Mouse (Mus musculus): ENCODE measurements around the gene Syp.

Syp gene

GRCm38 (mm10) chrX:7638401-7639091 lies at the start of gene Syp:
TSS of gene Syp (plus strand) at chrX:7638471.
- peak; percentile 70 for DNase-seq (ENCODE audit: low read depth, low spot score)

- no peak for DNase-seq (ENCODE audit: low read depth, low spot score)
Measured at GRCm38 (mm10) chrX:7595371-7595770, 42.9 kb upstream of the Syp start.

GRCm38 (mm10) chrX:7604004-7604403 lies 34.3 kb upstream of the Syp start:
- DNase-seq (ENCODE audit: low read depth, low spot score), result no peak

GRCm38 (mm10) chrX:7604879-7605574 lies 33.2 kb upstream of the Syp start, which contains the start of gene Ccdc22:
TSS of gene Ccdc22 (minus strand) at chrX:7605517.
- DNase-seq (ENCODE audit: low read depth, low spot score), result peak; percentile 62

GRCm38 (mm10) chrX:7605575-7605941 lies 32.7 kb upstream of the Syp start:
- no peak for DNase-seq (ENCODE audit: low read depth, low spot score)

GRCm38 (mm10) chrX:7606783-7607182 lies 31.5 kb upstream of the Syp start, which contains the start of gene Cacna1f:
TSS of gene Cacna1f (plus strand) at chrX:7607083.
- peak; percentile 65 for DNase-seq (ENCODE audit: low read depth, low spot score)

- DNase-seq (ENCODE audit: low read depth, low spot score), result no peak
Measured at GRCm38 (mm10) chrX:7610035-7610434, 28.2 kb upstream of the Syp start.

- no peak for DNase-seq (ENCODE audit: low read depth, low spot score)
Measured at GRCm38 (mm10) chrX:7610536-7611258, 27.6 kb upstream of the Syp start.

- DNase-seq (ENCODE audit: low read depth, low spot score), result no peak
Measured at GRCm38 (mm10) chrX:7617889-7618551, 20.3 kb upstream of the Syp start.

- DNase-seq (ENCODE audit: low read depth, low spot score), result no peak
Measured at GRCm38 (mm10) chrX:7632560-7632959, 5.7 kb upstream of the Syp start.

- DNase-seq (ENCODE audit: low read depth, low spot score), result no peak
Measured at GRCm38 (mm10) chrX:7635101-7635500, 3.2 kb upstream of the Syp start.

GRCm38 (mm10) chrX:7639536-7640325 lies 1.5 kb downstream of the Syp start:
- no peak for DNase-seq (ENCODE audit: low read depth, low spot score)

- peak; percentile 70 for DNase-seq (ENCODE audit: low read depth, low spot score)
Measured at GRCm38 (mm10) chrX:7640785-7641184, 2.5 kb downstream of the Syp start.

GRCm38 (mm10) chrX:7645349-7645748 lies 7.1 kb downstream of the Syp start:
- DNase-seq (ENCODE audit: low read depth, low spot score), result peak; percentile 62

GRCm38 (mm10) chrX:7648671-7649304 lies 10.5 kb downstream of the Syp start:
- DNase-seq (ENCODE audit: low read depth, low spot score), result peak; percentile 30

- DNase-seq (ENCODE audit: low read depth, low spot score), result no peak
Measured at GRCm38 (mm10) chrX:7657221-7657639, 19.0 kb downstream of the Syp start, which contains the start of gene Prickle3. TSS of gene Prickle3 (plus strand) at chrX:7657260.

GRCm38 (mm10) chrX:7658031-7658784 lies 19.9 kb downstream of the Syp start:
- no peak for DNase-seq (ENCODE audit: low read depth, low spot score)

GRCm38 (mm10) chrX:7658785-7659589 lies 20.7 kb downstream of the Syp start:
- DNase-seq (ENCODE audit: low read depth, low spot score), result no peak

- no peak for DNase-seq (ENCODE audit: low read depth, low spot score)
Measured at GRCm38 (mm10) chrX:7661086-7661485, 22.8 kb downstream of the Syp start.
